Mouse (Mus musculus) bone marrow macrophage, adult 2 months (primary cell): ENCODE data around the gene Ctsf. TPM values are rescaled to one million over a fixed set of nuclear protein-coding genes. Genes with fewer than 3 reads are reported as not detected.
"Not testable (repeated sequence)": the region's sequence is repeated elsewhere in the genome, so short reads cannot be mapped to it uniquely, and the experiment has no call there.

Source experiments
- H3K27ac ChIP-seq: 2 replicates; pipeline ENCODE4 v1.5.1; 2012; ENCODE audit warnings: low read depth, low read length; ENCODE audit not compliant: insufficient read depth
- H3K4me1 ChIP-seq: 2 replicates; pipeline ENCODE4 v1.6.1; 2012; ENCODE audit warnings: low read length; ENCODE audit not compliant: control insufficient read depth, insufficient read depth
- H3K4me3 ChIP-seq: 2 replicates; pipeline ENCODE4 v1.5.1; 2012; ENCODE audit warnings: mild to moderate bottlenecking, low read length, moderate library complexity; ENCODE audit not compliant: insufficient read depth
- CTCF ChIP-seq: IDR thresholded peaks from 2 replicates; pipeline ENCODE4 v1.5.1; 2012; ENCODE audit warnings: low read depth, mild to moderate bottlenecking, low read length, moderate library complexity
- POLR2A ChIP-seq: IDR thresholded peaks from 2 replicates; pipeline ENCODE4 v1.6.1; 2012; ENCODE audit warnings: mild to moderate bottlenecking, low read depth, low read length, borderline replicate concordance
- polyA plus RNA-seq: library from polyadenylated mRNA; stranded (reverse); fragments of >200 nt; gene quantifications from 2 replicates; pipeline ENCODE4 v1.2.4, GENCODE M21; 2012; ENCODE audit not compliant: missing spikeins, insufficient read depth, insufficient read length

Gene Ctsf
- 23.6 and 29.5 TPM in 2 replicates for polyA plus RNA-seq

DNA sequence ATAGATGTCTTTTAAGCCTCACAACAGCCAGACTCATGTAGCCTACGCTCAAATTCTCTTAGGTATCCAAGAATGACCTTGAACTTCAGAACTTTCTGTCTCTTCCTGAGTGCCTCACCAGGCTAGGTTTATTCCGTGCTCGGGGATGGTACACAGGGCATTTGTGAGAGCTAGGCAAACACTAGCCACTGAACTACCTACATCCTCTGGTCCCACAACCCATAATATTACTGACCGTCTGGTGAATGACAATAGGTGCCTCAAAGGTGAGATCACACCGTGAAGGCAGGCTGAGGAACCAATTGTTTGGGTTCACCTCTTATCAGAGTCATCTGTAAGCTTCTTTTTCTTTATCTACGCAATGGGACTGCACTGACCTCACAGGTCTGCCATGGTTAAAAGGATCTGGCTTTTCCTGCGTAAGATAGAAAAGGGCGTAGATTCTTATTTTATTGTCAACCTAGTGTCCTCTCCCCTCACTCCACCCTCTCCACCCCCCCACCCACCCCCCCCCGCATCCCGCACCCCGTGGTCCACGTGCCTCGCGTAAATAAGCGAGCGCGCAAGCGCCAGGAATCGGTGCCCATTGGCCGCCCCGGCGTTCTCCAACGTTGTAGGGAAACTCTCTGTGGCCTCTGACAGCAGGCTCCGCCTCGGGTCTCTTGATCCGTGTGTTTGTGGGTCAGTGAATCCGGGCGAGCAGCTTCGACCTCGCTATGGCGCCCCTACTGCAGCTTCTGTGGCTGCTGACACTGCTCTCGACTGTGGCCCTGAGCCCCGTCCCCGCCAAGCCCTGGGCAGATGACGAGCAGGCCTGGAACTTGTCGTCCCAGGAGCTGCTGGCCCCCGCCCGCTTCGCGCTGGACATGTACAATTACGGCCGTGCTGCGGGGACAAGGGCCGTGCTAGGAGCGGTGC, at the start of gene Ctsf:
Gene Ctsf, plus strand, starts transcription at position 579 of the 918 bp plus-strand sequence.
- H3K4me3 ChIP-seq, result peak within 1 kb of the TSS; percentile 88
- peaks cover 16% of the 10 kb centered on the region for H3K4me1 ChIP-seq
- TF ChIP-seq CTCF (no peak), POLR2A (no peak)
- peak within 1 kb of the TSS; percentile 62 for H3K27ac ChIP-seq

- Histone ChIP-seq H3K4me1 (peaks cover 10% of the 10 kb centered on the region), H3K27ac (peak overlapping the region; percentile 71), H3K4me3 (peak overlapping the region; percentile 90)
- TF ChIP-seq POLR2A (no peak), CTCF (no peak)
Measured at GRCm38 (mm10) chr19:4810309-4810708, 44.6 kb upstream of the Ctsf start.

DNA sequence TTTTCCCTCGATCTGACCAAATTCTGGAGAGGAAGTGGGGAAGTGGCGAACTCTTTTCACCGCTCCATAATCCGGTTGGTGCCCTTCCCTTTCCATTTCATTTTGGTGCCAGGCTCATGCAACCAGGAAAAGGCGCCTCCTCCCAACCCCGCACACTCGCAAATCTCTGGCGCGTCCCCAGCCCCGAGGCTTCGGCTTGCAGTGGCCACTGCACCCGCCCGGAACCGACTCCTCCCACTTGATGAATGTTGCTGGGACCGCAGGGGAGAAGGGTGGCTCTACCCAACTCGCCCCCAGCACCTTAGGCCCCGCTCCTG, 44.2 kb upstream of the Ctsf start:
- Histone ChIP-seq H3K4me1 (peaks cover 10% of the 10 kb centered on the region), H3K27ac (peak overlapping the region; percentile 71), H3K4me3 (peak overlapping the region; percentile 90)
- TF ChIP-seq CTCF (no peak), POLR2A (no peak)

- Histone ChIP-seq H3K4me3 (peak within 1 kb of the TSS; percentile 90), H3K4me1 (peaks cover 10% of the 10 kb centered on the region)
- TF ChIP-seq CTCF (no peak), POLR2A (peak; percentile 81)
Measured at GRCm38 (mm10) chr19:4811063-4811908, 43.6 kb upstream of the Ctsf start, which contains the start of the genes Gm21992 and Rbm14. Gm21992 (minus strand) TSS chr19:4811612. Rbm14 (minus strand) TSS chr19:4811634.

DNA sequence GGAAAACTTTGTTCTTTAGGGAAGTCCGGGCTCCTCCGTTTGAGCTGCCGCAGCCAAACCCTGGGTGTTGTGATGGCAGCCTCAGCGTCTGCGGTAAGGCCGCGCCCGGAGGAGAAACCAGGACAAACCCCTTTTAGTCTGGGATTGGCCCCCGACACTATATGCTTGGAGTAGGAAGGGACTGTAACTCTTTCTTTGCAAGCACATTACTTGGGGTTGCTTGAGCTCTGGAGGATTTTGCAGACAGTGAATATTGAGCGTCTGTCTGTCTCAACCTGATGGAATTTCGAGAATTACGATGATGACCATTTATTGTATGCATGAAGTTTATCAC, 43.1 kb upstream of the Ctsf start:
- Histone ChIP-seq H3K27ac (peak overlapping the region; percentile 80), H3K4me3 (peak overlapping the region; percentile 70), H3K4me1 (peaks cover 10% of the 10 kb centered on the region)
- TF ChIP-seq CTCF (no peak), POLR2A (no peak; the same call in 1 of the 2 replicates)

More at GRCm38 (mm10) chr19:4811063-4811908, 43.6 kb upstream of the Ctsf start, which contains the start of the genes Gm21992 and Rbm14:
- peak within 1 kb of the TSS; percentile 80 for H3K27ac ChIP-seq

DNA sequence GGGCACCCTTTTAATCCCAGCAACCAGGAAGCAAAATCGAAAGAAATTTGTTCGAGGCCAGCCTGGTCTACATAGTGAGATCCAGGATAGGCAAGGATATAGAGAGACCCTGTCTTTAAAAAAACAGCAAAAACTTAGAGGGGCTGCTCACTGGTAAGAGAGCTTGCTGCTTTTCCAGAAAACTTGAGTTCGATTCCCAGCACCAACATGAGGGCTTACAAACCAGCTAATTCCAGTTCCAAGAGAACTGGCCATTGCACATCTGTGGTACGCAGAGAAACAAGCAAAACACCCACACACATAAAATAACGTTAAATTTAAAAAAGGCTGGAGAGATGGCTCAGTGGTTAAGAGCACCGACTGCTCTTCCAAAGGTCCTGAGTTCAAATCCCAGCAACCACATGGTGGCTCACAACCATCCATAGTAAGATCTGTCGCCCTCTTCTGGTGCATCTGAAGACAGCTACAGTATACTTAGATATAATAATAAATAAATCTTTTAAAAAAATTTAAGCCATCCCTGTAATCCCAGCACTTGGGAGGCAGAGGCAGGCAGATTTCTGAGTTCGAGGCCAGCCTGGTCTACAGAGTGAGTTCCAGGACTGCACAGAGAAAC, 42.5 kb upstream of the Ctsf start:
- Histone ChIP-seq H3K27ac (peak overlapping the region; percentile 80; the same call in 1 of the 2 replicates), H3K4me3 (peak overlapping the region; percentile 70)
- not testable (repeated sequence) for H3K4me1 ChIP-seq

DNA sequence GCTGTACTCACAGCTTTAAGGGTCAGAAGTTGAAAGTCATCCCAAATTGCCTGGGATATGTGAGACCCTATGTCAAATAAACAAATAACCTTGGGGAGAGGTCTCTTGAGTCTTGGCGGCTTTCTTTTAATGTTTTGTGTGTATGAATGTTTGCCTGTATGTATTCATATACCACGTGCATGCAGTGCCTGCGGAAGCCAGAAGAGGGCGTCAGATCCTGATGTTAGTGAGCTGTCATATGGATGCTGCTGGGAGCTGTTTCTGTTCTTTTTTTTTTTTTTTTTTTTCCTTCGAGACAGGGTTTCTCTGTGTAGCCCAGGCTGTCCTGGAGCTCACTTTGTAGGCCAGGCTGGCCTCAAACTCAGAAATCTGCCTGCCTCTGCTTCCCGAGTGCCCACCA, 41.9 kb upstream of the Ctsf start:
- Histone ChIP-seq H3K27ac (no peak overlapping the region), H3K4me3 (no peak overlapping the region), H3K4me1 (peaks cover 5% of the 10 kb centered on the region)
- TF ChIP-seq CTCF (no peak), POLR2A (no peak)

DNA sequence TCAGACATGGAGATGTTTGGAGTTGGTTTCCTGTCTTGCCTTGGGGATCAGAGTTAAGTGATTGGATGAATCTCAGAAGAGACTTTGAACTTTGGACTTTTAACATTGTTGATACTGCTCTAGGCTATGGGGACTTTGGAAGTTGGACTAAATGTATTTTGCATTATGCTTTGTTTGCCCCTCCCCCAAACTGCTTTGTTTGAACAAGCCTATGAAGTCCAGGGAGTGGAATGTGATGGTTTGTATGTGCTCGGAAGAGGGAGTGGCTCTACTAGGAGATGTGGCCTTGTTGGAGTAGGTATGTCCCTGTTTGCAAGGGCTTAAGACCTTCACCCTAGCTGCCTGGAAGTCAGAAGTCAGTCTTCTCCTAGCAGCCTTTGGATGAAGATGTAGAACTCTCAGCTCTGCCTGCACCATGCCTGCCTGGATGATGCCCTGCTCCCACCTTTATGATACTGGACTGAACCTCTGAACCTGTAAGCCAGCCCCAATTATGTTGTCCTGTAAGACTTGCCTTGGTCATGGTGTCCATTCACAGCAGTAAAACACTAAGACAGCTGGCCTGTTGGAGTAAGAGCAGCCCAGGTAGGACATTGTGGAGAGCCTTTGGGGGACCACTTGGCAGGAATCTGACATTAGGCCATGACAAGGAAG, 37.6 kb upstream of the Ctsf start:
- H3K4me1 ChIP-seq, result no peaks in the 10 kb centered on the region
- TF ChIP-seq POLR2A, result no peak
- no peak for TF ChIP-seq CTCF
- no peak overlapping the region for H3K27ac ChIP-seq
- H3K4me3 ChIP-seq, result no peak overlapping the region

- Histone ChIP-seq H3K27ac (no peak overlapping the region), H3K4me3 (no peak overlapping the region), H3K4me1 (no peaks in the 10 kb centered on the region)
- TF ChIP-seq POLR2A, result no peak
- no peak for TF ChIP-seq CTCF
Measured at GRCm38 (mm10) chr19:4820678-4821303, 34.1 kb upstream of the Ctsf start.
